Mouse (Mus musculus): ENCODE results near the gene Ampd2. TPM values are rescaled to one million over a fixed set of nuclear protein-coding genes. Genes with fewer than 3 reads are reported as not detected.

The Ampd2 gene
- 1.7 TPM for polyA plus RNA-seq (2014; fragmentation: Illumina TruSeq; extraction: RNeasy Lipid Tissue Mini Kit (QIAGEN cat#74804); ENCODE audit: low read depth, low replicate concordance)

DNA sequence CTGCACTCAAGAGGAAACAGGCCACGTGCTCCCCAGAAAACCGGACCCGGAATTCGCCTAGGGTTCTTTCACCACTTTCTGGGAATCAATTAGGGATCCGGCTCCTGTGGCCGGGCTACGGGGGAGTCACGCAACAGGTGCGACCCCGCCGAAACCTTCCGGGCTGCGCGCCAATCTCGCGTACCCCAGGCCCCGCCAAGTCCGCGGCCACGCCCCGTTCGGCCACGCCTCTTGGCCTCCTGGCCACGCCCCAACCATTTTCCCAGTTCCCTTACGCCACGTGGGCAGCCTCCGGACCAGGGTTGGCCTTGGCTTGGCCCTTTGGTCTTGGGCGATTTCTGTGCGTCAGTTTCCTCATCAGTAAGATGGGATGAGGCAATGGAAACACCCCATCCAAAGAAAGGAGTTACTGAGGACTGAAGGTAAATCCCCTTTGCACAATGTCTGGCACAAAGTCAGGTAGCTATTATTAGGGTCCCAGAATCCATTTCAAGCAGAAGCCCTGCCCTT, at the start of gene Ampd2:
Gene Ampd2, minus strand, starts transcription at position 182 of the 510 bp plus-strand sequence.

DNA sequence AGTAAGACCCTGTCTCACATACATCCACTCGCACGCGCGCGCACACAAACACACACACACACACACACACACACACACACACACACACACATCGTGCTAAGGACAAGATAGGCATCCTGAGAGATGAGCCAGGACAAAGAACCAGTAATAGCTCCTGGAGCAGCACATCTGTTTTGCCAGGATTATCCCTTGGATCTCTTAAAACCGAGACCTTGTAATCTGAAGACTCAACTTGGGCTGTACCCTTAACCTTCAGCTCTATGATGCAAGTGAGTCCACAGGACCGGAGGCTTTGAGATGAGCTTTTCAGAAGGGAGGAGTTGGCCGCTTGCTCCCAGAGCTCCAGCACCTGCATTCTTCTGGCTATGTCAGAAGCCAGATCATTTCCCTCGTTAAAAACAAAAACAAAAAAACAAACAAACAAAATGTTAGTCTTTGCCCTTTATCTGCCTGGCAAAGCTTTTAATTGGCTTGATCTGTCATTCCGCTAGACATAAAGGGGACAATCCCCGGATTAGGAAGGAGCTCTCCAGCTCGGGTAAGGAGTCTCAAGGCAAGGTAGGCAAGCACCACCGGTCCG, 6.2 kb upstream of the Ampd2 start, which contains the start of gene Gnat2:
Gene Gnat2, plus strand, starts transcription at position 254 of the 580 bp plus-strand sequence.

DNA sequence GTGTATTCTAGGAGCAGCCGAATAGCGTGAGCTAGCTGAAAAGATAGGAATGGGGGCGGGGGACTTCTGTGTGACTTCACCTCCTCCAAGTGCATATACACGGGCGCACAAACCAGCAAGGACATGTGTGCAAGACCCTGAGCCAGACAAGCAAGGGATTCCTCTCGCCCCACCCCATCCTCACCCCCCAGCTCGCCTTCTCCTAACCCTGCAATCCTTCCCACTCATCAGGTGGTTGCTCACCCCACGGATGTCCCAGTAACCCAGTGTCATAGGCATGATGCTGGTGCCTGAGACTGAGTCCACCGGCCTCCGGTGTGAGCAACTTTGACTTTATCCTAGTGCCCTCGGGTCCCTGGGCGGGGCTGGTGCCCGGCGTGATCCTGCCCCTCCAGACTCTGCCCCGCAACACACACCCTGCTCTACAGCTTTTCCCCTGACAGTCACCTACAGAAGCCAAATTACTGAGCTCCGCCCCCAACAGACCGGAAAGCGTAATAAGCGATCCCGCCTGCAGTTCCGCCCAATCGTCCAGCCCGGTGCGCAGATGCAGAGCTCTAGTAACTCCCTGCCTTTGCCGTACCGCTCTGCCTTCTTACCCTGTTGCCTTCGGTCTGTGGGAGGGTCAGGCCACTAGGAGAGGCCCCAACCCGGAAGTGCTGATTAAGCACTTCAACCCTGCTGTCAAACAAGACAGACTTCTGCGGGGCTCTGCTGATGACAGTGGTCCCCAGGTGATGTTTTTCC, 41.9 kb downstream of the Ampd2 start, which contains the start of gene Gstm4:
Gene Gstm4, minus strand, starts transcription at position 501 of the 747 bp plus-strand sequence.

Other genes with a start within 250 kb of the Ampd2 start
- 7.9 TPM for gene Eps8l3, start 209.4 kb downstream of the Ampd2 start, polyA plus RNA-seq (2014; fragmentation: Illumina TruSeq; extraction: RNeasy Lipid Tissue Mini Kit (QIAGEN cat#74804); ENCODE audit: low read depth, low replicate concordance)
- gene Gstm5, start 190.8 kb downstream of the Ampd2 start, polyA plus RNA-seq (2014; fragmentation: Illumina TruSeq; extraction: RNeasy Lipid Tissue Mini Kit (QIAGEN cat#74804); ENCODE audit: low read depth, low replicate concordance), result 3,284 TPM
- 22.5 TPM for gene Gstm7, start 154.8 kb downstream of the Ampd2 start, polyA plus RNA-seq (2014; fragmentation: Illumina TruSeq; extraction: RNeasy Lipid Tissue Mini Kit (QIAGEN cat#74804); ENCODE audit: low read depth, low replicate concordance)
- gene Gstm6, start 142.9 kb downstream of the Ampd2 start, polyA plus RNA-seq (2014; fragmentation: Illumina TruSeq; extraction: RNeasy Lipid Tissue Mini Kit (QIAGEN cat#74804); ENCODE audit: low read depth, low replicate concordance), result 56.0 TPM
- not detected for gene Gstm3, start 117.4 kb downstream of the Ampd2 start, polyA plus RNA-seq (2014; fragmentation: Illumina TruSeq; extraction: RNeasy Lipid Tissue Mini Kit (QIAGEN cat#74804); ENCODE audit: low read depth, low replicate concordance)
- gene Gstm2, start 100.2 kb downstream of the Ampd2 start, polyA plus RNA-seq (2014; fragmentation: Illumina TruSeq; extraction: RNeasy Lipid Tissue Mini Kit (QIAGEN cat#74804); ENCODE audit: low read depth, low replicate concordance), result 222 TPM
- gene Gstm1, start 68.7 kb downstream of the Ampd2 start, polyA plus RNA-seq (2014; fragmentation: Illumina TruSeq; extraction: RNeasy Lipid Tissue Mini Kit (QIAGEN cat#74804); ENCODE audit: low read depth, low replicate concordance), result 104 TPM
- 2.7 TPM for gene Gstm4, start 41.8 kb downstream of the Ampd2 start, polyA plus RNA-seq (2014; fragmentation: Illumina TruSeq; extraction: RNeasy Lipid Tissue Mini Kit (QIAGEN cat#74804); ENCODE audit: low read depth, low replicate concordance)
- 0.90 TPM for gene Gnat2, start 6.1 kb upstream of the Ampd2 start, polyA plus RNA-seq (2014; fragmentation: Illumina TruSeq; extraction: RNeasy Lipid Tissue Mini Kit (QIAGEN cat#74804); ENCODE audit: low read depth, low replicate concordance)
- gene Gnai3, start 59.5 kb upstream of the Ampd2 start, polyA plus RNA-seq (2014; fragmentation: Illumina TruSeq; extraction: RNeasy Lipid Tissue Mini Kit (QIAGEN cat#74804); ENCODE audit: low read depth, low replicate concordance), result 93.3 TPM
- gene Gpr61, start 68.2 kb upstream of the Ampd2 start, polyA plus RNA-seq (2014; fragmentation: Illumina TruSeq; extraction: RNeasy Lipid Tissue Mini Kit (QIAGEN cat#74804); ENCODE audit: low read depth, low replicate concordance), result 0.38 TPM
- 0.43 TPM for gene Amigo1, start 99.7 kb upstream of the Ampd2 start, polyA plus RNA-seq (2014; fragmentation: Illumina TruSeq; extraction: RNeasy Lipid Tissue Mini Kit (QIAGEN cat#74804); ENCODE audit: low read depth, low replicate concordance)
- gene Cyb561d1, start 114.6 kb upstream of the Ampd2 start, polyA plus RNA-seq (2014; fragmentation: Illumina TruSeq; extraction: RNeasy Lipid Tissue Mini Kit (QIAGEN cat#74804); ENCODE audit: low read depth, low replicate concordance), result 1.4 TPM
- gene Atxn7l2, start 124.3 kb upstream of the Ampd2 start, polyA plus RNA-seq (2014; fragmentation: Illumina TruSeq; extraction: RNeasy Lipid Tissue Mini Kit (QIAGEN cat#74804); ENCODE audit: low read depth, low replicate concordance), result 0.85 TPM
- gene Sypl2, start 140.0 kb upstream of the Ampd2 start, polyA plus RNA-seq (2014; fragmentation: Illumina TruSeq; extraction: RNeasy Lipid Tissue Mini Kit (QIAGEN cat#74804); ENCODE audit: low read depth, low replicate concordance), result 0.17 TPM
- gene Psma5, start 170.3 kb upstream of the Ampd2 start, polyA plus RNA-seq (2014; fragmentation: Illumina TruSeq; extraction: RNeasy Lipid Tissue Mini Kit (QIAGEN cat#74804); ENCODE audit: low read depth, low replicate concordance), result 65.6 TPM
- 38.3 TPM for gene Sort1, start 197.4 kb upstream of the Ampd2 start, polyA plus RNA-seq (2014; fragmentation: Illumina TruSeq; extraction: RNeasy Lipid Tissue Mini Kit (QIAGEN cat#74804); ENCODE audit: low read depth, low replicate concordance)